Mouse (Mus musculus): ENCODE data around the gene Adam1b. TPM values are rescaled to one million over a fixed set of nuclear protein-coding genes. Genes with fewer than 3 reads are reported as not detected.
"Not testable (repeated sequence)": the region's sequence is repeated elsewhere in the genome, so short reads cannot be mapped to it uniquely, and the experiment has no call there.

The Adam1b gene
- polyA plus RNA-seq, 1 experiment from 2014 or later = not detected

DNA sequence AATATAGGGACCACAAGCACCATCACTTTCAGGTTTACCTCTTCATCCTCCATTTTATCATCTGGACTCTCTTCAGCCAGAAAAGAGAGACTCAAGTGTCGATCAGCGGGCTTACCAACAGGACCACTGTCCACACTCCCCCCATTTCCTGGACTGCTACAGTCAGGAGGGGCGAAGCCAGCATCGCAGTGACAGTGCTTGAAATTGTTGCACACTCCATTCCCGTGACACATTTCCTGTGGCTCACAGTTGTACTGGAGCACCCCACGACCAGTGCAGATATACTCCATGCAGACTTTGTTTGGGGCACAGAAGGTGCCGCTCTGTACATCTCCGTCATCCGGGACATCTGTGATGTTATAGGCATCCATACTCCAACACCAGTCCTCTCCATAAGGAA lies 15.7 kb upstream of the Adam1b start:
- H3K27ac ChIP-seq (ENCODE audit: low read depth, low read length) = no peak overlapping the region
- 91% methylated on average over 9 of the region's 9 CpGs for WGBS
- no peak overlapping the region for H3K4me2 ChIP-seq (ENCODE audit: low read length)
- no peaks in the 10 kb centered on the region for H3K4me1 ChIP-seq (ENCODE audit: control insufficient read depth, insufficient read depth, low read length)
- no peak overlapping the region for H3K4me3 ChIP-seq (ENCODE audit: low read depth, low read length)
- no peaks in the 10 kb centered on the region for H3K27me3 ChIP-seq (replicated peaks; ENCODE audit: control insufficient read depth, insufficient read depth, low read length)
- H3K9me3 ChIP-seq (replicated peaks; ENCODE audit: control insufficient read depth, low read length) = no peaks in the 10 kb centered on the region
- peaks cover 36% of the 10 kb centered on the region for H3K36me3 ChIP-seq (ENCODE audit: control insufficient read depth, insufficient read depth, low read length)
- DNase-seq (ENCODE audit: low spot score) = no peak
- H3K9ac ChIP-seq (ENCODE audit: low read length) = no peak overlapping the region
- ATAC-seq = no peak

DNA sequence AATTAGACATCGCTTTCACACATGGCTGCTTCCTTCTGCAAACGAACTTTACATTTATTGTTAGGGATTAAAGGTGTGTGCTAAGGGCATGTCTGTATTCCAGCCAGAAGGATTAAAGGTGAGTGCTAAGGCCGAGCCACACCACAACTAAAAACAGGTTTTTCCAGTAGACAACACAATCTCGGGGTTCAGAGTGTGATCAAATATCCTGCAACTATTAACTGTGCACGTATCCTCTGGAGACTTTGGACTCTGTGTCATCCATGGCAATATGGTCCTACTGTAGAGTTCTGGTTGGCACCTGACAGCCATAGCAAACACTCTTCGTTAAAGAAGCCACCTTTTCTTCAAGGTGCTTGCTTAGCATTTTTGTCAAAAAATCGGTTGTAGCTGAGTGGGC lies 6.8 kb upstream of the Adam1b start:
- Histone ChIP-seq H3K36me3 (ENCODE audit: control insufficient read depth, insufficient read depth, low read length) (no peaks in the 10 kb centered on the region), H3K4me2 (ENCODE audit: low read length) (no peak overlapping the region), H3K27me3 (replicated peaks; ENCODE audit: control insufficient read depth, insufficient read depth, low read length) (no peaks in the 10 kb centered on the region), H3K4me1 (ENCODE audit: control insufficient read depth, insufficient read depth, low read length) (no peaks in the 10 kb centered on the region), H3K27ac (ENCODE audit: low read depth, low read length) (no peak overlapping the region), H3K4me3 (ENCODE audit: low read depth, low read length) (no peak overlapping the region), H3K9me3 (replicated peaks; ENCODE audit: control insufficient read depth, low read length) (no peaks in the 10 kb centered on the region), H3K9ac (ENCODE audit: low read length) (no peak overlapping the region)
- ATAC-seq = no peak
- no peak for DNase-seq (ENCODE audit: low spot score)
- 79% methylated on average over 7 of the region's 7 CpGs for WGBS

DNA sequence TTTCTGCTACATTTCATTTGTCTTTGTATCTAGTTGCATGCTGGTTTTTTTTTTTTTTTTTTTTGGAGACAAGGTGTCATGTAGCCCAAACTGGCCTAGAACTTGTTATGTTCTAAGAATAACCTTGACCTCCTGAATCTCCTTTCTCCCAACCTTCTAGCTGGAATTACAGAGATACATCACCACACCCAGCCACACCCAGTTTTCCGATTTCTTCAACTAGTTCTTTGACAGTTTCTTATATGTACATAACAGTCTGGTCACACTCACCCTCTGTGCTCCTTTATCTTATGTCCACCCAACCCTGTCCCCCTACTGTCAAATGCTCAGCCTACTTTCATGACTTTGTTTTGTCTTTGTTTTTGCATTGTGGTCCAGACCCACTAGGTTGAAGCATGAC lies 3.6 kb upstream of the Adam1b start:
- H3K27me3 ChIP-seq (replicated peaks; ENCODE audit: control insufficient read depth, insufficient read depth, low read length) = no peaks in the 10 kb centered on the region
- ATAC-seq (no peak), DNase-seq (ENCODE audit: low spot score) (no peak)
- no peaks in the 10 kb centered on the region for H3K36me3 ChIP-seq (ENCODE audit: control insufficient read depth, insufficient read depth, low read length)
- no peak overlapping the region for H3K27ac ChIP-seq (ENCODE audit: low read depth, low read length)
- 92% methylated on average over 1 of the region's 1 CpGs for WGBS
- H3K4me2 ChIP-seq (ENCODE audit: low read length) = no peak overlapping the region
- H3K4me3 ChIP-seq (ENCODE audit: low read depth, low read length) = no peak overlapping the region
- H3K9ac ChIP-seq (ENCODE audit: low read length) = no peak overlapping the region
- H3K4me1 ChIP-seq (ENCODE audit: control insufficient read depth, insufficient read depth, low read length) = no peaks in the 10 kb centered on the region
- no peaks in the 10 kb centered on the region for H3K9me3 ChIP-seq (replicated peaks; ENCODE audit: control insufficient read depth, low read length)

DNA sequence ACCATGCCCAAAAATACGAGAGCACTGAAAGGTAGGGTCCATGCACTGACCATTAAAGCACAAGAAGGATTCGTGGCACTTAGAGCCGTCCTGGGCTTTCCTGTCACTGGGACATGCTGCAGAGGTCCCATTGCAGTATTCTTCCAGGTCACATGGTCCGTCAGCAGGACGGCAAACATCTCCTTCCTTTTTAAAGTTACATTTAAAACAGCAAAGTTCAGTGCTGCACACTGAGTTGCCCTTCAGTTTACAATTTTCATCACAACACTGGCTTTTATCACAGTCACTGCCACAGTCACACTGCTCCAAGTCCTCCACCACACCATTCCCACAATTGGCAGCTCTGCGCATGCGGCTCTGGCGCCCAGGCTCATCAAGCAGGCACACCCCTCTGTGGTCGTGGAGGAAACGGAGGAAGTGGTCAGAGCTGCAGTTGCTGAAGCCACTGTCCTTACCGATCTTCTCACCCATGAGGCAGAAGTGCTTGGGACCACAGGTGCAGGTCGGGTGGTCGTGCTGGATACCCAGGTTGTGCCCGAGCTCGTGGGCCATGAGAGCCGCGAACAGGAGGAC lies 1.7 kb downstream of the Adam1b start:
- not testable (repeated sequence) for H3K4me3 ChIP-seq (ENCODE audit: low read depth, low read length); DNase-seq (ENCODE audit: low spot score)
- 78% methylated on average over 11 of the region's 17 CpGs for WGBS

DNA sequence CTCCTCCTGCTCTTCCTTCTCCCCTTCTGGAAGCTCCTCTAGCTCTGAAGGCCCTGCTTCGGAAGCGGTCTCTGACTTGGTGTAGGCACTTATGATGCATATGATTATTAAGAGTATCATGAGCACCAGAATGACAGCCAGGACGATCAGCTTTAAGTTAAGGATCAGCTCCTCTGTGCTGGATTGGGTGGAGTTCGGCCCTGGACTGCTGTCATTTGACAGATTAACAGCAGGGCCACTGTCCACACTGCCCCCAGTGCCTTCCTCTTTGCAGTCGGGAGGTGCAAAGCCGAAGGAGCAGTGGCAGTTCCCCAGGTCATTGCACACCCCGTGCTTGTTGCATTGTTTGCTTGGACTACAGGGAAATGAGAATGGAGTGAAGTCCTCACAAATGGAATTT lies 2.5 kb downstream of the Adam1b start:
- ATAC-seq = no peak
- H3K27me3 ChIP-seq (replicated peaks; ENCODE audit: control insufficient read depth, insufficient read depth, low read length) = no peaks in the 10 kb centered on the region
- DNase-seq (ENCODE audit: low spot score) = no peak
- H3K9me3 ChIP-seq (replicated peaks; ENCODE audit: control insufficient read depth, low read length) = no peaks in the 10 kb centered on the region
- WGBS = 78% methylated on average over 7 of the region's 7 CpGs
- H3K4me3 ChIP-seq (ENCODE audit: low read depth, low read length) = no peak overlapping the region
- no peak overlapping the region for H3K4me2 ChIP-seq (ENCODE audit: low read length)
- no peaks in the 10 kb centered on the region for H3K4me1 ChIP-seq (ENCODE audit: control insufficient read depth, insufficient read depth, low read length)
- H3K27ac ChIP-seq (ENCODE audit: low read depth, low read length) = no peak overlapping the region
- H3K36me3 ChIP-seq (ENCODE audit: control insufficient read depth, insufficient read depth, low read length) = no peaks in the 10 kb centered on the region
- no peak overlapping the region for H3K9ac ChIP-seq (ENCODE audit: low read length)

More for the DNA sequence above, 1.7 kb downstream of the Adam1b start:
- H3K9ac ChIP-seq (ENCODE audit: low read length); H3K27ac ChIP-seq (ENCODE audit: low read depth, low read length); ATAC-seq; H3K36me3 ChIP-seq (ENCODE audit: control insufficient read depth, insufficient read depth, low read length); H3K9me3 ChIP-seq (replicated peaks; ENCODE audit: control insufficient read depth, low read length); H3K4me2 ChIP-seq (ENCODE audit: low read length); H3K27me3 ChIP-seq (replicated peaks; ENCODE audit: control insufficient read depth, insufficient read depth, low read length); H3K4me1 ChIP-seq (ENCODE audit: control insufficient read depth, insufficient read depth, low read length): not testable (repeated sequence)

DNA sequence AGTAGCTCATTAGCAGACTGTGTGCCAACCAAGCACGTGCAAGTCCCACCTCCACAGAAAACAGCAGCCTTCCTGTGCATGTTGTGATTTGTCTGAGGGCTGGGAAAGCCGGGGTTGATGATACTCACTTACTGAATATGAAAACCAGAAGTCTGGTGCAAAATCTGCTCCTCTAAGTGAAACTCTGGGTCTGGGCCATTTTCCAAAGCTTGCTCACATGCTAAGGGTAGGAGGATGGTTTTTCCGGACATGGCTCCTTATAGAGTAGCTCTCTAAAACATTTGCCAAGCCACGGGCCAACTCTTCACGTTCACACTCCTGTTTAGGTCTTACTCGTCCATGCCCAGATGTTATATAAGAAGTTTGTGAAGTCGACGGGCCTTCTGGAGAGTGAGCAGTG lies 9.9 kb downstream of the Adam1b start:
- no peak overlapping the region for H3K27ac ChIP-seq (ENCODE audit: low read depth, low read length)
- DNase-seq (ENCODE audit: low spot score) (no peak), ATAC-seq (no peak)
- H3K27me3 ChIP-seq (replicated peaks; ENCODE audit: control insufficient read depth, insufficient read depth, low read length) = no peaks in the 10 kb centered on the region
- no peak overlapping the region for H3K9ac ChIP-seq (ENCODE audit: low read length)
- no peaks in the 10 kb centered on the region for H3K36me3 ChIP-seq (ENCODE audit: control insufficient read depth, insufficient read depth, low read length)
- H3K4me2 ChIP-seq (ENCODE audit: low read length) = no peak overlapping the region
- H3K4me3 ChIP-seq (ENCODE audit: low read depth, low read length) = no peak overlapping the region
- H3K9me3 ChIP-seq (replicated peaks; ENCODE audit: control insufficient read depth, low read length) = no peaks in the 10 kb centered on the region
- H3K4me1 ChIP-seq (ENCODE audit: control insufficient read depth, insufficient read depth, low read length) = no peaks in the 10 kb centered on the region
- WGBS = 78% methylated on average over 8 of the region's 8 CpGs

DNA sequence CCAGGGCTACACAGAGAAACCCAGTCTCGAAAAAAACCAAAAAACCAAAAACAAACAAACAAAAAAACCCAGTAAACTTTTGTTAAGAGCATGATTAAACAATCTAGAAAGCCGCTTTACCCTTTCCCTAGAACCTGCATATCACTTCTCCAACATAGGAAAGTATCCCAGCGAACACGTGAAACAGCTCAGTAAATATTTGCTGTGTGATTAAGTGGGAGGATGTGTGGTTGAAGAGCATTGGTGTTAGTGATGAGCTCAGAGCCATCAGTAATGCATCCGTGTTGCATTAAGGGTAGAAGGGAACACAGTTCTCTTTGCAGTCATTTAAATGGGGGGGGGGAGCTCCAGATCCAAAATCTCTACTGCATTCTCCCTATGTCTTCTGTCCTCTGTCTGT lies 18.4 kb downstream of the Adam1b start:
- ATAC-seq = no peak
- WGBS = 89% methylated on average over 5 of the region's 5 CpGs
- H3K4me2 ChIP-seq (ENCODE audit: low read length) = no peak overlapping the region

DNA sequence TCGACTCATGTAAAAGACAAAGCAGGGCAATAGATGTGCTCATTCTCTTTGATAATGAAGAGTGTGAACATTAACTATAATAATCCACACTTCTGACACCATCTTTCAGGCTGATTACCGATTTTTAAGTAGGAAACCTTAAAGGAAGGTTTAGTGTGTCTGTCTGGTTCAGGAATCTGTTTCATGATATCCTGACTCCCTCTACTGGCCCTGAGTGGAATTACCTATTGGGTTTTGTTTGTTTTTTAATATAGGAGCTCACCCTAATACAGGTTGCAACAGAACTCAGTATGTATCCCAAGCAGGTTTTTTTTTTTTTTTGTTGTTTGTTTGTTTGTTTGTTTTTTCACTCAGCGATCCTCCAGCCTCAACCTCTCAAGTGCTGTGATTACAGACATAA lies 25.6 kb downstream of the Adam1b start:
- no peak overlapping the region for H3K27ac ChIP-seq (ENCODE audit: low read depth, low read length)
- H3K36me3 ChIP-seq (ENCODE audit: control insufficient read depth, insufficient read depth, low read length) = no peaks in the 10 kb centered on the region
- H3K9ac ChIP-seq (ENCODE audit: low read length) = no peak overlapping the region
- H3K4me3 ChIP-seq (ENCODE audit: low read depth, low read length) = no peak overlapping the region
- H3K27me3 ChIP-seq (replicated peaks; ENCODE audit: control insufficient read depth, insufficient read depth, low read length) = no peaks in the 10 kb centered on the region
- H3K4me2 ChIP-seq (ENCODE audit: low read length) = no peak overlapping the region
- DNase-seq (ENCODE audit: low spot score) (peak; percentile 89), ATAC-seq (no peak)
- no peaks in the 10 kb centered on the region for H3K9me3 ChIP-seq (replicated peaks; ENCODE audit: control insufficient read depth, low read length)
- no peaks in the 10 kb centered on the region for H3K4me1 ChIP-seq (ENCODE audit: control insufficient read depth, insufficient read depth, low read length)
- WGBS = 35% methylated on average over 3 of the region's 3 CpGs

More for the DNA sequence above, 18.4 kb downstream of the Adam1b start:
- no peak overlapping the region for H3K27ac ChIP-seq (ENCODE audit: low read depth, low read length)
- DNase-seq (ENCODE audit: low spot score) = no peak
- no peaks in the 10 kb centered on the region for H3K36me3 ChIP-seq (ENCODE audit: control insufficient read depth, insufficient read depth, low read length)
- no peaks in the 10 kb centered on the region for H3K27me3 ChIP-seq (replicated peaks; ENCODE audit: control insufficient read depth, insufficient read depth, low read length)
- no peaks in the 10 kb centered on the region for H3K9me3 ChIP-seq (replicated peaks; ENCODE audit: control insufficient read depth, low read length)
- no peak overlapping the region for H3K4me3 ChIP-seq (ENCODE audit: low read depth, low read length)
- no peak overlapping the region for H3K9ac ChIP-seq (ENCODE audit: low read length)
- no peaks in the 10 kb centered on the region for H3K4me1 ChIP-seq (ENCODE audit: control insufficient read depth, insufficient read depth, low read length)

DNA sequence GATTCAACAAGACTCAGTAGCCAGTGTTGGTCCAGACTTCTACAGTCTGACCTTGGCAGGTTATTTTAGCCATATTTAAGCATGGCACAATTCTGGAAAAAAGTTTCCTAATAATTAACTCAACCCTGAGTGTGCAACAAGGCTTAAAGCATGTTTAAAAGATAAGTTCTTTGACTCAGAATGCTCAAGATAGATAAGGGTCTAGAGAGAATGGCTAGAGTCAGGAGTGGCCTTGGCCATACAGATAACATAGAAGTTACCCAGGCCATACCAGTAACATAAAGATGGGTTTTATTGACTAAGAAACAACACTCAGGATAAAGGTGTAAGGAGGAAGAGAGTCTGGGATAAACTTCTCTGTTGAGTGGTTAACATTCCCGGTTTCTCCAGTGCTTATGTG lies 27.2 kb downstream of the Adam1b start:
- DNase-seq (ENCODE audit: low spot score) (no peak), ATAC-seq (no peak)
- Histone ChIP-seq H3K27ac (ENCODE audit: low read depth, low read length) (no peak overlapping the region), H3K4me3 (ENCODE audit: low read depth, low read length) (no peak overlapping the region), H3K36me3 (ENCODE audit: control insufficient read depth, insufficient read depth, low read length) (no peaks in the 10 kb centered on the region), H3K9me3 (replicated peaks; ENCODE audit: control insufficient read depth, low read length) (no peaks in the 10 kb centered on the region), H3K4me2 (ENCODE audit: low read length) (no peak overlapping the region), H3K9ac (ENCODE audit: low read length) (no peak overlapping the region), H3K4me1 (ENCODE audit: control insufficient read depth, insufficient read depth, low read length) (no peaks in the 10 kb centered on the region), H3K27me3 (replicated peaks; ENCODE audit: control insufficient read depth, insufficient read depth, low read length) (no peaks in the 10 kb centered on the region)
- WGBS = 76% methylated on average over 1 of the region's 1 CpGs

Measured in forebrain, embryonic 14.5 days (tissue).